Mouse (Mus musculus): ENCODE measurements around the gene Cnksr1.
A peak's percentile ranks its signal among the peaks of the same experiment; 100 is the strongest.

Cnksr1 gene

DNA sequence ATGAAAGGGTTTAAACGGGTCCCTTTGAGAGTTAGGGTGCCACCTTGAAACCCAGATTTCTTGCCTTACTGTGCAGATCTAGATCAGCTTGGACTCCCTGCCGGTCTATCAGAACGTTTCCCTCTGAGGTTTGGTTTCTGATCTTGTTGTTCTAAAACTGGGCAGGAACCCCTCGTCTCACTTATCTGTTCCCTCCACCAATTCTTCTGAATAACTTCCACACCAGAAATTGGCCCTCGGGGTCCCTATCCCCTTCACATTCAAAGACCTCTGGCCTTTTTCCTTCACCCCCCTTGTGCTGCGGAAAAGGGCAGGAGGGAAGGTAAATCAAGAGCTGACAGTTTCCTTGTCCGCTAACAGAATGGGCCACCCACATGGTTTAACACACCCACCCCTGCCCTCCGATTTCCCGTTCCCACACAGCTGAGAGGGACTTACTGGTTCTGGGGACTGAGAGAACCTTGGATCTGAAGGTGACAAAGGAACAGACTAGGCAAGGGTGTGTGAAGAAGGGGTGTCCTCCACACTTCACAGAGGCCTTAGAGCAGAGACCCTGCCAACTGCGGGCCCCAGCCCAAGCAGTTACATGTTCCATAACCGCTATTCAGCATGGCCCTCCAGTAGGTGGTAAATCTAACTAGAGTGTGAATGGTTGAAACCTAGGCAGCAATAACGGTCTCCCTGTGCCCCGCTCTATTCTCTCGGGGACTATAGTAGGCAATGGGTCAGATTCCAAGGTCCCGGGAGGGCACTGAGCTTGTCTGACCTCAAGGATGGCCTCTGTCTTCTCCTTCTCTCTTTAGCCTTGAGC is 14.9 kb upstream of the Cnksr1 start:
- no peak for DNase-seq (ENCODE audit: low read depth, low spot score)

DNA sequence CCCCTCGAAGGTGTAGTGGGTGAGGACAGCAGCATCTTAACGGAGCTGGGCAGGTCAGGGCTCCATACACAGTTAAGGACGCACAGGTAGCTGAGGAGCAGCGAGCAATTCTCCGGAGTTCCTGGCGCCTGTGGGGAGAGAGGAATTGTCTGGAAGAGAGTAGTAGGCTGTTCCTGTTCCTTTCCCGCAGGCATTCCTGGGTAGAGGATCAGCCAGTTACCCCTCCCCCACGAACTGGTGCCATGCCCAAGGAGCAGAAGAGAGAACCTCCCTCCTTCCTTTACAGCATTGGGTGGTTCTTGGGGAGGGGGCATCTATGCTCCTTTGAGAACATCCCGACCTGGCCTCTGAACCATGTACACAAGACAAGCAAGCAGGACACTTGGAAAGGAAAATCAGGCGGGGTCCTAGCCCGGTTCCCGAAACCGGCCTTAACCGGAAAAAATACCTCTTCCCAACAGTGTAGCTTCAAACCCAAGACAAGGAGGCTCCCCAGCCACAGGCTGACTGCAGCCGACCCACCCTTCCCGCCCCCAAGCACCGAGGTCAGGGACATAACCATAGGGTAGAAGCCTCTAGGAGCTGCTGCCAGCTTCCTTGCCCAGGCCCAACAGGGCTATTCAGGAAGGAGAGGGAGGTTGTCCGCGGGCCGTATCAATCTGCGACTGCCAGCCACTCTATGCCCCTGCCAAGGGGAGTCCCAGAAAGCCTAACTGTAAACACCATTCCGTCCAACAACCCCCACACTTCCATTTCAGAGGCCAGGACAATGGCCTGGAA is 14.1 kb upstream of the Cnksr1 start:
- no peak for DNase-seq (ENCODE audit: low read depth, low spot score)

DNA sequence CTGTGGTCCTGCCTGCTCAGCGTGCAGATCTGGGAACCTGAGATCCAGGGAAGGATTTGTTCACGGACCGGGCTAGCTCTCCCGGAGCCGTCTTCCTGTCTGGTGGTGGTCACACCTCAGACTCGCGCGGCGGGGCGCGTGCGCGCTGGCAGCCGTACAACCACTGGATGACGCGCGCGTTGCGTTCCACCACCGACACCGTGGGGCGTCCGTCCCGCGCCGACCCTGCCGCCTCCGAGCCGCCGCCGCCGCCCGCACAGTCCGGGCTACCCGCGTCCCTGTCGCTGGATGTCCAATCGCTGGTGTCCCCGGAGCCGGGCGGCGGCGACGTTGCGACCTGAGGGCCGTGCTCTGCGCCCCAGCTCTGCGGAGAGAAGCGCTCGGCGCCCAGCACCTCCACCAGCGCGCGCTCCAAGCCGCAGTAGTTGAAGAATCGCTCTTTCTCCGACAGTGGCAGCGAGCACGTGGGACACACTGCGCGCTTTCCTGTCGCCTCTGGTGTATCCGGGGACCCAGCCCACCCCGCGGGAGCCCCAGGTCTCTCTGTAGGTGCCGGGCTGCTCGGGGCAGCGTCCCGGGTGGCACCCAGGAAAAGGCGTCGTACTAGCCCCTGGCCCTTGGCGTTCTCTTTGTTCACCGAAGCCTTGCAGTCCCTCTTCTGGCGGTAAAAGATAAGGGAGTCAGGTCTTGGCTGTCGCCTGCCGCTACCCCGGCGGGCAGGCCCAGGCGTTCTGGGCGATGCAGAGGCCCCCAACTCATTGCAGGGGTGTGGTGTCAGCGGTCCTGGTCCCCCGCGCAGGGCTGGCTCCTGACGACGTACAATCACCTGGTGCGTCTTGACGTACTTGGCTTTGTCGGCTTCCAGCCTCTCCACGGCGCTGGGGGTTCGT is 13.3 kb upstream of the Cnksr1 start:
- DNase-seq (ENCODE audit: low read depth, low spot score): peak; percentile 64

DNA sequence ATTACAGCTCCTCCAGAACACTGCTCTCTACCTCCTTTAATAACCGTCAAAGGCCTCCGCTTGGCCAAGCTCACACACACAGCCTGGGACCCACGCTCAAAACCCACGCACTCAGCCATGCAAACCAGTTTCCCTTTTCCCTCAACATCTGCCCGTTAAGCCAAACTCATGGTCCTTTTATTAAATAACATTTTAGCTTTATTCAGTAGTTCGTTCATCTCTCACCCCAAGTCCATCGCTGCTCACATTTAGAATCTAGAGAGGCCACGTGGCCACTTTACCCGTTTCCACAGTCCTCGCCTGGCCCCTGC is 12.7 kb upstream of the Cnksr1 start:
- DNase-seq (ENCODE audit: low read depth, low spot score): peak; percentile 25

- DNase-seq (ENCODE audit: low read depth, low spot score): no peak
These were observed 12.1 kb upstream of the Cnksr1 start for GRCm38 (mm10) chr4:134250116-134250929.

- DNase-seq (ENCODE audit: low read depth, low spot score): peak; percentile 62
These were observed 11.5 kb upstream of the Cnksr1 start for GRCm38 (mm10) chr4:134249651-134250050.

DNA sequence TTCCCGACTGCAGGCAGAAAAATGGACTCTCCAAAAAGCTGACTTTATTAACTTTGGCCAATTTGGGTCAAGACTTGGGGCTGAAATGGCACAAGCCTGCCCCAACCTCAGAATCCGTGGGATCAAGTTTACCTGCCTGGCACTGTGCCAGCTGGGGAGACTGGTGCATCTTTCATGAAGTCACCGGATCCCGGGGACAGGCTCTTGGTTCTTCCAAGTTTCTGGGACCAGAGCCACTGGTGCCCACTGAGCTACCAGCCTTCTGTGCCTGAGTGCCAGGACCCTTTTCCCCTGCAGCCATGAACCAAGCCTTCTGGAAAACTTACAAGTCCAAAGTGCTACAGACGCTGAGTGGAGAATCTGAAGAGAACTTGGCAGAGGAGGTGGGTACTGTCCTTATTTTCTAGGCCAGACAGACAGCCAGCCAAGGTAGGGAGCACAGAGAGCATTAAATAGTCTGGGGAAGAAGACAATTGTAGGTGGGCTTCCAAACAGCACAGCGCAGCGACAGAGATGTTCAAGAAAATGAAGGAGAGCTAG is 8.6 kb upstream of the Cnksr1 start, which contains the start of gene Gm30191:
Gene Gm30191, plus strand, starts transcription at position 217 of the 540 bp plus-strand sequence.
- DNase-seq (ENCODE audit: low read depth, low spot score): no peak

DNA sequence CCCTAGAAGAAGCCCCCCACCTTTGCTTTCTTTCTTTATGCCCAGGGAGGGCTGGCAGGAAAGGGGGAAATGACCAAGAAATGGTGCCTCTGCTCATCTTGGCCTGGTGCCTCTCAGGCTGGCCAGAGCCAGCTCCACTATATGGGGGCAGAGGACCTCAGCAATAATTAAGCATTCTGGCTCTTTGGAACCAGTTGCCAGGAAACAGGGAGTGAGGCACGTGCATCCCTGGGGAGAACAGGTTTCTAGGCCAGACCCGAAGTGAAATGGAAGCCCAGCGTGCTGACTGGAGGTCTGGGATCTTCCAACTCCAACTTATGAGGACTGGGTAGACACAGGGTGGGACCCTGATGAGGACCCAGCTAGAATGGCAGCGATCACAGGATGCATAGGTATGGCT is 8.1 kb upstream of the Cnksr1 start:
- DNase-seq (ENCODE audit: low read depth, low spot score): no peak

- DNase-seq (ENCODE audit: low read depth, low spot score): peak; percentile 93
These were observed 7.1 kb upstream of the Cnksr1 start, which contains the start of gene Zfp593 for GRCm38 (mm10) chr4:134245148-134245843. TSS of gene Zfp593 (minus strand) at chr4:134245592.

GRCm38 (mm10) chr4:134243516-134244250 is 5.5 kb upstream of the Cnksr1 start, which contains the start of gene E130218I03Rik:
TSS of gene E130218I03Rik (plus strand) at chr4:134243662.
- no peak for DNase-seq (ENCODE audit: low read depth, low spot score)

DNA sequence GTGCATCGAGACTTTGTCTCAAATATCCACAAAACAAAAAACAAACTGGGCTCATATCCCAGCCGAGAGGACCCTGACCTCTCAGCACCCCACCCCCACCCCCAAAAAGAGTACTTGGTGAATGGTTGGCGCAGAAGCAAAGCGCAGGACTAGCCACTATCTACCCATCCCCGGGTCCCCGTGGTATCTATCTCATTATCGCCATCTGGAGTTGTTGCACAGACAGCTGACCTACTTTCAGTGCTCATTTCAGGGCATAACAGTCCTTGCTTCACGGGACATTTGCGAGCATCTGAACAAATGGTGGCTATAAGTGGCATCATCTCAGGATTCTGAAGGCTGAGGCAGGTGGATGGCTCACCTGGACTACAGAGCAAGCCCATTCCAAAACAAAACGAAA is 487 bp upstream of the Cnksr1 start:
- DNase-seq (ENCODE audit: low read depth, low spot score): peak; percentile 35

DNA sequence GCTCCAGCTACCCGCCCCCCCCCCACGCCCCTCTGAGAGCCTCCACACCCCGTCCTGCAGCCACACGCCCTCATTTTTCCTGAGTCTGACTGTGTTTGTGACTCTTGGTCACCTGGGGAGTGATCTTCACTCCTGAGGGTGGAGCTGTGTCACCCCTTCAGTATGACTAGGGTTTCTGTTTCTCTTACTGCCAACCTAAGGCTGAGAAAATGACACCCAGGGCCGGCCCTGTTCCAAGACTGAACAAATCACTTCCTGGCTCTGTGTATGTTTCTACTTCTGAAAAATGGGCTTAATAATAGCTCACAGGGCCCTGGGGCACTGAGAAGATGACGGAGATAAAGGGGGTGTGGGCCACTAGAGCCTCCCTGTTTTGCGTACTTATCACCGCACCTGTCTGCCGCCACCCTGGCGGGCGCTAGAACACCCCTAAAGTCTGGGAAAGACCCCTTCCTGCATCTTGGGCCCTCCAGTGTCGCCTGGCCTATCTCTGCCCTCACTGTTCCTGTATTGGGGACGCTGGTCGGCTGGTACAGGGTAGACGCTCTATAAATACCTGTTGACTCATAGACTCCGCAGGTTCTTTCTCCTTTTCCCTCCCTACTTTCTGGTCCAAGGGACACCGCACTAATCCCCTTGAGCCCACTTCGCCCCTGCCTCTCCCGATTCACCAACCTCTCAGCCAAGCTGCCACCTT is 469 bp downstream of the Cnksr1 start:
- no peak for DNase-seq (ENCODE audit: low read depth, low spot score)

DNA sequence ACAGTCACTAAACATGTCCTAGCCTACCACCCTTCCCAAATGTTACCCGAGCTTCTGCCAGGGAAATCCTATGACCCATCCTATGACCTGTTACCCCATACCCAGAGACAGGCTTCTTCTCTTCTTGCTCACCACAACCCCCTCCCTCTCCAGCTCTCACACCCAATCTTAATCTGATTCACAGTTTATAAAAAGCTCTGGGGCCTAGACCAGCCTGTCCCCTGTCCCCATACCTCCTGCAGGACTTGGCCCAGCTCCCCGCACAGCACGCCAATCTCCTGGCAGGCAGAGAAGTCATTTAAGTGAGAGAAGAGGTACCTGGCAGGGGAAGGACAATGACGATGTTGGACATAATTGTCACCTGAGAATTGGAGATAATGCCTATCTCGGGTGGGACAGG is 3.3 kb downstream of the Cnksr1 start:
- no peak for DNase-seq (ENCODE audit: low read depth, low spot score)

DNA sequence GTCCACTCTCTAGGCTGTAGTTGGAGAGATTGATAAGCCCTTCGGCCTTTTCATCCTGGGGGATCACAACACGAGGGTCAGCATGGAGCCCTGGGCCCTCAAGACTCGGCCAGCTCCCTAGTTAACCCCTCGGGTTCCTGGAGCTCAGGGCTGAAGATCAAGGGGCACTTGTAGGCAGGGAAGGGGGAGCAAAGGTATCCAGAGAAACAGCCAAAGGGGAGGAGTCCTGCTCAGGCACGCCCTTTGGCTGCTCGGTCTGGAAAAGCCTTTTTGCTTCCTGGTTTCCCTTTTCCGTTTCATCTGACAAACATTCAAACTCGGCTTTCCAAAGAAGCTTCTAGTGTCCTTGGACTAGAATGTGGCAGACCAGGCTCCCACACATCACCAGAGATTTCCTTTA is 7.8 kb downstream of the Cnksr1 start:
- no peak for DNase-seq (ENCODE audit: low read depth, low spot score)

DNA sequence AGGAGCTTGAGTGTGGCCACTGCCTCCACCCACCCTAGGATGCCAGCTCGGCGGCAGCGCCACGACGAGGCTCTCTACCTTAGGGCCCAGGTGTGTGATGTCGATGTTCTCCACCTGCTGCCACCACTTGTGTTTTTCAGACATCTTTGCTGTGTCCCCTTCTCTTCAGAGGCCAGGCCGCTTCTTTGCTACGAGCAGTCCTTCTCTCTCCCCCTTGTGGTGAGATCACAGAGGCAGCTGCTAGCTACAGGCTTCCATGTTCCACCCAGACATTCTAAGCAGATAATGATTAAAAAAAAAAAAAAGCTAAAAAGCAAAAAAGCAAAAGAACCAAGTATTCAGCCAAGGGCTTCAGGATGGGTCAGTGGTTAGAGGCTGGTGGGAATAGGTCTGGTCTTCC is 11.0 kb downstream of the Cnksr1 start, which contains the start of gene Catsper4:
Gene Catsper4, minus strand, starts transcription at position 190 of the 400 bp plus-strand sequence.
- DNase-seq (ENCODE audit: low read depth, low spot score): peak; percentile 37

- DNase-seq (ENCODE audit: low read depth, low spot score): no peak
These were observed 15.2 kb downstream of the Cnksr1 start for GRCm38 (mm10) chr4:134222793-134223600.

DNA sequence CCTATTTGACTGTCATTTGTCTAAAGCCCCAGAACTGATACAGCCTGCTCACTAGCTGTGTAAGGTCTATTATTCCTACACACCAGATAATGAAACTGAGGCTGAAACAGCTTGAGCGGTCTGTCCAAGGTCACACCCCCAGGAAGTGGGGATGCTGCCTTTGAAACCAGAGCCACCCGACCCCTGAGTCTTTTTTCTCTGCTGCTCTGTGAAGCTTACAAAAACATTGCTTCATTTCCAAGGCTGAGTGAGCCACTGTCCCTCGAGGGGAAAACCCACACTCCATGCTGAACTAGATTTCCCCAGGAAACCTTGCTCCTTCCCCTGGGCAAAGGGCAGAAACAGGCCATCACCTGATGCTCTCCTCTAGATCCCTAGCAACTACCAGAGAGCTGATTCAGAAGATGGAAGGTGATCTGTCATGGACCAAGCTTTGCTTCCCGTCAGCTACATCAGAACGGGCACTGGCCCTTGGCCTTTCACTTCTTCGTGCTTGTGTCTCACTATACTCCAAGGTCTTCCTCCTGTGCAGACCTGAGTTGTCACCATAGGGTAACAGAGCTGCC is 31.6 kb downstream of the Cnksr1 start:
- no peak for DNase-seq (ENCODE audit: low read depth, low spot score)
